Mouse (Mus musculus): ENCODE results near the gene Tuba1a. TPM values are rescaled to one million over a fixed set of nuclear protein-coding genes. Genes with fewer than 3 reads are reported as not detected.
"Not testable (repeated sequence)": the region's sequence is repeated elsewhere in the genome, so short reads cannot be mapped to it uniquely, and the experiment has no call there.

Tuba1a gene
- polyA plus RNA-seq, 2 experiments: 44.7 to 69.0 TPM

- Histone ChIP-seq H3K4me3 (ENCODE audit: insufficient read depth in 1 of 2, low read depth in 2 of 2, low read length in 2 of 2) (peak overlapping the region; percentile 27 to 28), H3K9me3 (ENCODE audit: control insufficient read depth, low read length) (no peaks in the 10 kb centered on the region), H3K9ac (replicated peaks) (no peak overlapping the region), H3K27me3 (ENCODE audit: control insufficient read depth, insufficient read depth, low read length) (peaks cover 12% of the 10 kb centered on the region), H3K4me1 (replicated peaks; ENCODE audit: control insufficient read depth in 2 of 2, insufficient read depth in 2 of 2, low read length in 1 of 2) (peaks cover 2 to 8% of the 10 kb centered on the region in 2 experiments; a peak in 3 of 4 replicates), H3K27ac (no peak overlapping the region), H3K4me2 (ENCODE audit: low read depth) (peak overlapping the region; percentile 85), H3K36me3 (replicated peaks; ENCODE audit: control insufficient read depth, insufficient read depth, low read depth) (no peaks in the 10 kb centered on the region)
- TF ChIP-seq CTCF (IDR thresholded peaks at IDR 0.05; ENCODE audit: low read depth): no peak
- no peak for TF ChIP-seq EP300 (IDR thresholded peaks at IDR 0.05; ENCODE audit: low read depth)
- no peak for ATAC-seq (ENCODE audit: insufficient read depth)
- no peak for DNase-seq (ENCODE audit: low read depth in 3 of 3, low spot score in 3 of 3)
- WGBS (ENCODE audit: insufficient replicate concordance): 45% methylated on average over 5 of the region's 5 CpGs
These were observed 1.4 kb downstream of the Tuba1a start for GRCm38 (mm10) chr15:98952063-98952455.

- H3K27ac ChIP-seq; H3K36me3 ChIP-seq (replicated peaks; ENCODE audit: control insufficient read depth, insufficient read depth, low read depth); H3K9ac ChIP-seq (replicated peaks); DNase-seq (ENCODE audit: low read depth in 3 of 3, low spot score in 3 of 3); H3K4me1 ChIP-seq (replicated peaks; ENCODE audit: control insufficient read depth in 2 of 2, insufficient read depth in 2 of 2, low read length in 1 of 2); H3K9me3 ChIP-seq (ENCODE audit: control insufficient read depth, low read length); ATAC-seq (ENCODE audit: insufficient read depth): not testable (repeated sequence)
- H3K4me2 ChIP-seq (ENCODE audit: low read depth): peak overlapping the region; percentile 85
- peaks cover 12% of the 10 kb centered on the region for H3K27me3 ChIP-seq (ENCODE audit: control insufficient read depth, insufficient read depth, low read length)
- 0 out of 4 replicates have a peak overlapping the region, but pooled peaks of 1 of the 2 experiments have one; percentile 28 for H3K4me3 ChIP-seq (ENCODE audit: insufficient read depth in 1 of 2, low read depth in 2 of 2, low read length in 2 of 2)
- WGBS (ENCODE audit: insufficient replicate concordance): 84% methylated on average over 11 of the region's 15 CpGs
These were observed 2.1 kb downstream of the Tuba1a start for GRCm38 (mm10) chr15:98951122-98952062.

- H3K9ac ChIP-seq (replicated peaks): no peak overlapping the region
- DNase-seq (ENCODE audit: low read depth in 3 of 3, low spot score in 3 of 3): no peak
- H3K27ac ChIP-seq: no peak overlapping the region
- ATAC-seq (ENCODE audit: insufficient read depth): no peak
- no peak overlapping the region for H3K4me2 ChIP-seq (ENCODE audit: low read depth)
- WGBS (ENCODE audit: insufficient replicate concordance): 62% methylated on average over 3 of the region's 3 CpGs
- TF ChIP-seq CTCF (IDR thresholded peaks at IDR 0.05; ENCODE audit: low read depth) (no peak), EP300 (IDR thresholded peaks at IDR 0.05; ENCODE audit: low read depth) (no peak)
- H3K9me3 ChIP-seq (ENCODE audit: control insufficient read depth, low read length): no peaks in the 10 kb centered on the region
- H3K4me3 ChIP-seq (ENCODE audit: insufficient read depth in 1 of 2, low read depth in 2 of 2, low read length in 2 of 2): no peak overlapping the region
- H3K36me3 ChIP-seq (replicated peaks; ENCODE audit: control insufficient read depth, insufficient read depth, low read depth): no peaks in the 10 kb centered on the region
- H3K27me3 ChIP-seq (ENCODE audit: control insufficient read depth, insufficient read depth, low read length): peaks cover 10% of the 10 kb centered on the region
- peaks cover 2 to 8% of the 10 kb centered on the region in 2 experiments; a peak in 3 of 4 replicates for H3K4me1 ChIP-seq (replicated peaks; ENCODE audit: control insufficient read depth in 2 of 2, insufficient read depth in 2 of 2, low read length in 1 of 2)
These were observed 4.0 kb downstream of the Tuba1a start for GRCm38 (mm10) chr15:98949607-98949892.

GRCm38 (mm10) chr15:98948857-98949606, 4.5 kb downstream of the Tuba1a start:
- Histone ChIP-seq H3K36me3 (replicated peaks; ENCODE audit: control insufficient read depth, insufficient read depth, low read depth) (no peaks in the 10 kb centered on the region), H3K4me3 (ENCODE audit: insufficient read depth in 1 of 2, low read depth in 2 of 2, low read length in 2 of 2) (no peak overlapping the region), H3K4me2 (ENCODE audit: low read depth) (no peak overlapping the region), H3K27ac (no peak overlapping the region), H3K27me3 (ENCODE audit: control insufficient read depth, insufficient read depth, low read length) (peaks cover 6% of the 10 kb centered on the region), H3K9me3 (ENCODE audit: control insufficient read depth, low read length) (no peaks in the 10 kb centered on the region), H3K4me1 (replicated peaks; ENCODE audit: control insufficient read depth in 2 of 2, insufficient read depth in 2 of 2, low read length in 1 of 2) (peaks cover 2 to 8% of the 10 kb centered on the region in 2 experiments; a peak in 3 of 4 replicates), H3K9ac (replicated peaks) (no peak overlapping the region)
- no peak for TF ChIP-seq EP300 (IDR thresholded peaks at IDR 0.05; ENCODE audit: low read depth)
- no peak for TF ChIP-seq CTCF (IDR thresholded peaks at IDR 0.05; ENCODE audit: low read depth)
- ATAC-seq (ENCODE audit: insufficient read depth) (no peak), DNase-seq (ENCODE audit: low read depth in 3 of 3, low spot score in 3 of 3) (no peak)
- 75% methylated on average over 6 of the region's 6 CpGs for WGBS (ENCODE audit: insufficient replicate concordance)

- H3K4me3 ChIP-seq (ENCODE audit: insufficient read depth in 1 of 2, low read depth in 2 of 2, low read length in 2 of 2): no peak overlapping the region
- no peak for TF ChIP-seq CTCF (IDR thresholded peaks at IDR 0.05; ENCODE audit: low read depth)
- no peak for TF ChIP-seq EP300 (IDR thresholded peaks at IDR 0.05; ENCODE audit: low read depth)
- no peak overlapping the region for H3K9ac ChIP-seq (replicated peaks)
- H3K9me3 ChIP-seq (ENCODE audit: control insufficient read depth, low read length): no peaks in the 10 kb centered on the region
- DNase-seq (ENCODE audit: low read depth in 3 of 3, low spot score in 3 of 3) (no peak), ATAC-seq (ENCODE audit: insufficient read depth) (no peak)
- no peak overlapping the region for H3K4me2 ChIP-seq (ENCODE audit: low read depth)
- H3K27me3 ChIP-seq (ENCODE audit: control insufficient read depth, insufficient read depth, low read length): peaks cover under 1% of the 10 kb centered on the region
- H3K27ac ChIP-seq: no peak overlapping the region
- no peaks in the 10 kb centered on the region for H3K36me3 ChIP-seq (replicated peaks; ENCODE audit: control insufficient read depth, insufficient read depth, low read depth)
- H3K4me1 ChIP-seq (replicated peaks; ENCODE audit: control insufficient read depth in 2 of 2, insufficient read depth in 2 of 2, low read length in 1 of 2): peaks cover 2 to 6% of the 10 kb centered on the region in 2 experiments; a peak in 3 of 4 replicates
These were observed 5.1 kb downstream of the Tuba1a start for GRCm38 (mm10) chr15:98948382-98948781.
